Mouse (Mus musculus) lung, postnatal 25 days (tissue): ENCODE results near the gene Cacnb2.
"Not testable (repeated sequence)": the region's sequence is repeated elsewhere in the genome, so short reads cannot be mapped to it uniquely, and the experiment has no call there.

ENCODE experiments used
- DNase-seq: peaks from one replicate; pipeline ENCODE4 v3.0.0; 2022; ENCODE audit warnings: low spot score

Gene Cacnb2

DNA sequence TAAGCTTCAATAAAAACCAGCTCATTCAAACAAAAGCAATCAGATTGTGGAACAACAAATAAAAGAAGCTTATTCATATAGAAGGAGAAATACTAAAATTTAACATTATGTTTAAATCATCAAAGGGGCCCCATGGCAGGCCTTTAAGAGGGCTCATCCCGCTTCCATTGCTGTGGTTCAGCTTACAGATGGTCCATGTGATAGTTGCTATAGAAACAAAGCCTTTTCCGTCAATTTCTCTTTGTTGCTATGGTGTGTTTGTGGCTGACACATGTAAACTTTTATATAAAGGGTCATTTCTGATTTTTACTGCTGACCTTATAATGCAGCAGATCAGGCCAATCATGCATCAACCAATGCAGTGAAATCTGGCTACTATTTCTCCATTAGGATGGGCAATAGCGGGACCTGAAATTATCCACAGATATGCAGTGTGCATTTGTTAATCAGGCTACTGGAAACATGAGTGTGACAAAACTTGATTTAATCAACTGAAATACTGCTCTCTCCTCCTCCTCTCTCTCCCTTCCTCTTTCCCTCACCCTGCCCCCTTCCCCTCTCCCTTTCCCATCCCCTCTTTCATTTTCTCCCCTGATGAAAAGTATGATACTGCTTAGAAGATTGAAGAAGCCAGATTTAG lies 54.4 kb downstream of the Cacnb2 start:
- DNase-seq = no peak

- DNase-seq = no peak
Observed at GRCm38 (mm10) chr2:14665213-14665612, 62.3 kb downstream of the Cacnb2 start.

- no peak for DNase-seq
Observed at GRCm38 (mm10) chr2:14672117-14672516, 69.2 kb downstream of the Cacnb2 start.

DNA sequence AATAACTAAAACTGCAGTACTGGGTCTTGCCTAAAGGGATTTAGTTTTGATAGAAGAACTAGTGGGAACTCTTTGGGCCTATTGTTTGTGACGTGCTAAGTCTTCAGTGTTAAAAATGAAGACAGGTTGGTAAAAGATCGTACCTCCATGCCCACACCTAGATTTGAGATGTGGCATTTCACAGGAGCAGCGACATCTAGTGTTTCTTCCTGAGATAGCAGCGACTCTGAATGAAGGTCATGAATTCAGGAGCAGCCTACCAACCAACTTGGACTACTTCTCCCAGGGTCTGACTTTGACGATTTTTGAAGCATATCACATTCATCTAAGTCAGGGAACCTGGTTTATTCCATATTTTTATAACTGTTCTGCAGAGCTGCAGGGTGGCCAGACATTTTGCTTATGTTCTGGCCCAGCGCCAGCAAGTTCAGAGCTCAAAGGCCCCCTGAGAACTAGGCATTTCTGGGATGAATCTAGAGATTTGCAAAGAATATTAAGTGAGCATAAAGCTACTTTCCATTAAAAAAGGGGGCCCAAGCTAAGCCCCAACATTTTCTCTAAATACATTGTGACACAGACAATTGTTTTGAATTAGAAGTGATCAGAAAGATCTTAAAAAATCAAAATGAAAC lies 74.1 kb downstream of the Cacnb2 start:
- peak; percentile 8 for DNase-seq

DNA sequence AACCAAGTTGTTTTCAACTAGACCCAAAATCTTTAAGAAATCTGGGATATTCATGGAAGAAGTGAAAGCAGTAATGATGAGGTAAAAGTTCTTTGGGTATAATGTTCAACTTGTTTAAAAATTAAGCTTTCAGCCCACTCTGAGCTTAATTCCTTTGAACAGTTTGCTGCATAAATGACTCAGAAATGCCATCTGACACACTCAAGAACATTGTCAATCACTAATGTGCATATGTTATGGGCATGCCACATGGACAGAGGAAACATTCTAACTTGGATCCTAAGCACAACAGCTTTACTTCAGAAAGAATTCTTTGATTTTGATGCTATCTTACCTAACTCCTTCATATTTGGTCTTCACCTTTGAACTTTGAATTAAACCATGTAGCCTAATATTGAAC lies 81.3 kb downstream of the Cacnb2 start:
- no peak for DNase-seq

- DNase-seq = peak; percentile 43
Observed at GRCm38 (mm10) chr2:14702973-14703645, 100.2 kb downstream of the Cacnb2 start.

- DNase-seq = no peak
Observed at GRCm38 (mm10) chr2:14703676-14704075, 100.8 kb downstream of the Cacnb2 start.

- DNase-seq = no peak
Observed at GRCm38 (mm10) chr2:14710247-14710646, 107.4 kb downstream of the Cacnb2 start.

- peak; percentile 14 for DNase-seq
Observed at GRCm38 (mm10) chr2:14711751-14712150, 108.9 kb downstream of the Cacnb2 start.

DNA sequence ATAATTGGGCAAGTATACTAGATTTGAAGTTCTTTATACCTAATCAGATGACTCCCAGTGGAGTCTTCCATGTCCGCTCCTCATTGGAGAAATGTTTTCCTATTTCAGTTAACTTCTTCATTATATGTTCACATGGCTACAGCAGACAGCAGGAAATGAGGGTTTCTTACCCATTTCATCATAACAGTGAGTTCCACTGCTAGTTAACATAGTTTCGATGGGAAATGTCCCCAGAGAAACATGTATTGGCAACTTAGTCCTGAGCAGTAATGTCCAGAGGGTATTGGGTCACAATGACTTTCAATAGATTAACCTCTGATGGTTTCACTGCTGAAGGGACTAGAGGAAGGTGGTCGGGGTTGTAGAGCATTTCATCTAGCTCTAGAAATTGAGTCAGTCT lies 110.2 kb downstream of the Cacnb2 start:
- DNase-seq = no peak

- DNase-seq = no peak
Observed at GRCm38 (mm10) chr2:14716666-14717065, 113.8 kb downstream of the Cacnb2 start.

DNA sequence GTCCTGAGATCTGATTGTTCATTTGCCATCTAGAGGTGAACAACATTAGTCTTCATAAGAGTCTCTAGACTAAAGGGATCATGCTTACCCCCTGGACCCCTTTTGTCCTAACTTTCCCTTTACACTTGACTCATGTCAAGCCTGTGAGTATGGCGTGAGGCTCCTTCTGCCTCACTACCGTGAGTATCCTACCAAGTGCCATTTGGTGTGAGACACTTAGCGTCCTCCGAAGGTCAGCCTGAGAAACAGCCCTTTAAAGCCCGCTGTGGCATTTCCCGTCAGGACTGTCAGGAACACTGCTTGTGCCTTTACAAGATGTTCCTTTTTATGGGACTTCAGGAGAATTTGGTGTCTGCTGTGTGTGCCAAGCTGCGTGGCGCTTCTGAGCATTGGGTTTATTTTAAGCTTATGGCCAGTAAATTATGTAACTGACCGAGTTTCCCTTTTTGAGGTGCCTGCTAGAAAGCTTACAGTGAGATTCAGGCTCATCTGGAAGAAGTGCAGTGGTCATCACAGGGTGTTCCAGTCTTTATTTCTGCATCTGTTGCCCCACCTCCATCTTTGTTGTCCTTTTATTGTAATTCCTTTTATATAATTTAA lies 116.3 kb downstream of the Cacnb2 start:
- no peak for DNase-seq

GRCm38 (mm10) chr2:14725437-14725836 lies 122.5 kb downstream of the Cacnb2 start:
- DNase-seq = no peak

DNA sequence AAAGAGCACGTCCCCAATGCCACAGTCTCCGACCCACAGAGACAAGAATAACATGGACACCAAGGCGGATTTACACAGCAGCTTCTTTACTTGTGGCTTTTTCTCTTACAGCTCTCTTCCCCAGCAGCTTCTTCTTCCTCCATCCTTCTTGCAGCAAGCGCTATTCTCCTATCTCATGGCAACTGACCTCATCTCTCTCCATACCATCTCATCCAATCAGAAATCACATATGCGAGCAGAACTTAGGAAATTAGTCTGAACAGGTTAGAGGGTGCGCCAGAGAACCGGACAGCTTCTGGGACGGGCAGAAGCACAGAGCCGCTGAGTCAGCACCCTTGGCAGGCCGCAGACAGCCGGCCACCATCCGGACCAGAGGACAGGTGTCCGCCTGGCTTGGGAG lies 123.7 kb downstream of the Cacnb2 start:
- not testable (repeated sequence) for DNase-seq

GRCm38 (mm10) chr2:14738927-14739326 lies 136.0 kb downstream of the Cacnb2 start:
- no peak for DNase-seq

GRCm38 (mm10) chr2:14739510-14739909 lies 136.6 kb downstream of the Cacnb2 start:
- DNase-seq = no peak

- no peak for DNase-seq
Observed at GRCm38 (mm10) chr2:14740359-14740758, 137.5 kb downstream of the Cacnb2 start.

DNA sequence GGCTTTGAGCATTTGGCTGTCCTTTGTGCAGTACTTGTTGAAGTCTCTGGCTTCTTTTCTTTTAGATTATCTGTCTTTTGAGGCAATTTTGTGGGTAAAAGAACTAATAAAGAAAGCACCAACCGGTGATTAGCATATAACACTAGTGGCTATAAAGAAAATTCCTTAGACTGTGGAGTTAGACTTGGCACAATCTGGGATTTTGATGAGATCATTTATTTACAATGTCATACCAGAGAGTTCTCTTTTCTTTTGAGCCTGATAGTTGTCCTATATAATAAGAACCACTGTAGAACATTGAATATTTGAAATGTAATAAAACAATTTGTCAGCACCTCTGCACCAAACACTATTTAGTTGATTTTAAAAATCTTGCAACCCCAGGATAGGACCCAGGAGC lies 141.9 kb downstream of the Cacnb2 start:
- no peak for DNase-seq

DNA sequence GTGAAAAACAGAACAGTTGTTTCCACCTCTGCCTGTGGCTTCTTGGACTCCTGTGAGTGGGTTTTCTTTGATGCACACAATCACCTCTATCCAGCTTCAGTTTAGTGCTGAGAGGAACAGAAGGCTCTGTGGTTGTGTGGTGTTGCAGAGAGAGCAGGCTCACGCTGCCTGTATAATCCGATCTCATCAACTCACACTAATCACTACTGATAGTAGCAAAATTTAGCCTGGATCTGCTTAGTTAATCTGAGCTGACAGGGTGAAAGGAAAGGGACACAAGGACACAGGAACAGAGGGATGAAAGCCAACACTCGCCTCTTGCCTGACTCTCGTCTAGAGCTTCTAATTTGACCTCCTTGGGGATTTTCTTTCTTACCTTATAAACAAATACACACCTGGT lies 160.0 kb downstream of the Cacnb2 start:
- DNase-seq = no peak

DNA sequence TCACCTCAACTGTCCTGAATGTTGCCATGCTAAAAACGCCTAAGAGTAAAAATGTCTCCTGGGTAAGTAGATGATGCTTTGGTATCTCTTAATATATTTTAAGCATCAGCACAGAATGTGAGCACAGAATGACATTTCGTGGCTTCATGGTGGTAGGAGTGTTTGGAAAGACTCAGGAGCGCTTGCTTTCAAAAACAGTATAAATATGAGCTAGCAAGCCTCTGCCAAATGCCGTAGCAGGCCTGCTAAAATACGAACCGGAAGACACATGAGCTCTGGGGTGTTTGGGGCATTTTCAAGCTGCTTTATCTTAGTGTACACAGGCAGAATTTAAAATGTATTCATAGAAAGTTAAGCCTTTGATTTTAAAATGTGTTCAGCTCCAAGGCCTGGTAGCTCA lies 161.0 kb downstream of the Cacnb2 start:
- DNase-seq = peak; percentile 4

DNA sequence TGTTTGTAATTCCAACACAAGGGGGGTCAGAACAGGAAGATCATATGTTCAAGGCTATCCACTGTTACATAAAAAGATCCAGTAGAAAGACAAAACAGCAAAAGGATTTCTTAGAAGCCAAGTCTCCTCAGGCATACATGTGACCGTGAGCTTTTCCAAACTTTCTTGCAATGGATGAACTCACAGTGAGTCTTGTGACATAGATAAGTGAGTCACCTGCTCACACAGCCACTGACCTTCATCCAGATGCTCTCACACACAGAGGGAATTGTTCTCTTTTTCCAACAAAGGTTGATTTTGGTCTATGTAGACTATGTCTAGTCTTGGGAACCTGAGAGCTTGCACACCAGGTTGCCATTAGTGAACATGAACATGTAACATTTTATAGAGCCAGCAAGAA lies 166.6 kb downstream of the Cacnb2 start:
- no peak for DNase-seq

DNA sequence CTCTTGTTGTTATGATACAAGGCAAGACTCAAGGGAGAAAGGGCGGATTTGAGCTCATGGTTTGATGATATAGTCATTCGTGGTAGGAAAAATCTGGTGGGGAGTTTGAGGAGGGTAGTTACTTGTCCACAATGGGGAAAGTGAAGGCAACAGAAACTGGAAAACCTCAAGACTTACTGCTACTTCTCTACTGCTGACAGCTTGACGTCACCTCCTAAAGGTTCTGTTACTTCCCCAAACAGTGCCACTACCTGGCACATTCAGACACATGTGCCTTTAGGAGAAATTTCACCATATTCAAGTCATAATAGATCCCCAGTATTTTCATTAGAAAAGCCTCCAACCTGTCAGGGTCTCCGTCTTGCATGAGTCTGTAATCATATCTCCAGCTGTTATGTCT lies 167.7 kb downstream of the Cacnb2 start:
- DNase-seq = no peak

GRCm38 (mm10) chr2:14774375-14774774 lies 171.5 kb downstream of the Cacnb2 start:
- no peak for DNase-seq
